In the genomic region with DNA sequence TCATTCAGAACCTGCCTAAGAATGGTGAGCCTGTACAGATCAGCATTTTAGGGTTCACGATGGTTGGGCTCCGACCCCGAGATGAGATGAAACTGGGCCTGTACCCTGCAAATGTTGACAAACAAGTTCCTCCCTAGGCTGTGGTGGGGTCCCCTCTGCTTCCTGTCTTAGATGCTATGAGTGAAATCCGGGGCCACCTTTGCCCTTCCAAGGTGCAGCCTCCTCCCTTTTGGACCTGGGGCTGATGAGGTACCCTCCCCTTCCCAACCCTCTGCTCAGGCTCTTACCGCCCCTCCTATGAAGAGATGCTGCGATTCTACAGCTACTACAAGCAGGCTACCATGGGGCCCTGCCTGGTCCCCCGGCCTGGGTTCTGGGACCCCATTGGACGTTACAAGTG, we compare ENCODE assay signal across 1 mouse cellular context.
TF ChIP-seq lines count a peak whose summit lies in the region.

No protein-coding gene starts in this region.

TF ChIP-seq in MEL, 35 proteins besides CTCF, POLR2A, EP300 and RAD21 (continued from another document):
- TF ChIP-seq RCOR1 (IDR thresholded peaks at IDR 0.05; ENCODE audit: low read depth, low read length), result no peak
- TF ChIP-seq POLR2AphosphoS2 (IDR thresholded peaks at IDR 0.05; ENCODE audit: low read length), result no peak
- no peak for TF ChIP-seq MAZ (IDR thresholded peaks at IDR 0.05; ENCODE audit: low read depth, low read length)
- no peak for TF ChIP-seq USF1 (IDR thresholded peaks at IDR 0.05; ENCODE audit: low read depth, low read length)
- no peak for TF ChIP-seq MAX (IDR thresholded peaks at IDR 0.05; ENCODE audit: low read length)
- TF ChIP-seq SMC3 (IDR thresholded peaks at IDR 0.05; ENCODE audit: low read depth, low read length), result no peak
- no peak for TF ChIP-seq MEF2A (IDR thresholded peaks at IDR 0.05; ENCODE audit: extremely low read depth, insufficient replicate concordance, low read depth, low read length, poor library complexity, severe bottlenecking)
- TF ChIP-seq ELF1 (IDR thresholded peaks at IDR 0.05; ENCODE audit: low read depth, low read length), result no peak
- no peak for TF ChIP-seq GABPA (IDR thresholded peaks at IDR 0.05; ENCODE audit: low read depth, low read length)
- TF ChIP-seq UBTF (IDR thresholded peaks at IDR 0.05; ENCODE audit: borderline replicate concordance, insufficient read depth, low read depth, low read length), result no peak
- no peak for TF ChIP-seq MAFK (IDR thresholded peaks at IDR 0.05; ENCODE audit: borderline replicate concordance, low read depth, low read length)
- TF ChIP-seq CHD2 (IDR thresholded peaks at IDR 0.05; ENCODE audit: low read length), result no peak
- TF ChIP-seq HCFC1 (IDR thresholded peaks at IDR 0.05; ENCODE audit: low read depth, low read length), result no peak
- no peak for TF ChIP-seq NRF1 (IDR thresholded peaks at IDR 0.05; ENCODE audit: insufficient read depth, low read depth, low read length, poor library complexity, severe bottlenecking)
- no peak for TF ChIP-seq ZC3H11A (IDR thresholded peaks at IDR 0.05; ENCODE audit: low read depth, low read length)
TF ChIP-seq in MEL: peak in this region for 0.
